Mouse (Mus musculus) heart, postnatal 36 days (tissue): ENCODE measurements around the gene Sec61b. TPM values are rescaled to one million over a fixed set of nuclear protein-coding genes. Genes with fewer than 3 reads are reported as not detected.

Source experiments
- DNase-seq, 2 experiments: peaks; one replicate each; pipeline ENCODE4 v3.0.0; 2021 to 2022
- intact Hi-C: fragments of 180-260 bp; cut with DNase I; formaldehyde crosslinking; loops from one replicate; pipeline ENCODE4 v1.15.1; 2025
- total RNA-seq, 2 experiments: library from RNA; stranded (reverse); gene quantifications; 2 replicates each; pipeline ENCODE4 v1.2.3; 2021

Gene Sec61b
- total RNA-seq = 10 to 100 TPM; 22.3 to 22.6 TPM

DNA sequence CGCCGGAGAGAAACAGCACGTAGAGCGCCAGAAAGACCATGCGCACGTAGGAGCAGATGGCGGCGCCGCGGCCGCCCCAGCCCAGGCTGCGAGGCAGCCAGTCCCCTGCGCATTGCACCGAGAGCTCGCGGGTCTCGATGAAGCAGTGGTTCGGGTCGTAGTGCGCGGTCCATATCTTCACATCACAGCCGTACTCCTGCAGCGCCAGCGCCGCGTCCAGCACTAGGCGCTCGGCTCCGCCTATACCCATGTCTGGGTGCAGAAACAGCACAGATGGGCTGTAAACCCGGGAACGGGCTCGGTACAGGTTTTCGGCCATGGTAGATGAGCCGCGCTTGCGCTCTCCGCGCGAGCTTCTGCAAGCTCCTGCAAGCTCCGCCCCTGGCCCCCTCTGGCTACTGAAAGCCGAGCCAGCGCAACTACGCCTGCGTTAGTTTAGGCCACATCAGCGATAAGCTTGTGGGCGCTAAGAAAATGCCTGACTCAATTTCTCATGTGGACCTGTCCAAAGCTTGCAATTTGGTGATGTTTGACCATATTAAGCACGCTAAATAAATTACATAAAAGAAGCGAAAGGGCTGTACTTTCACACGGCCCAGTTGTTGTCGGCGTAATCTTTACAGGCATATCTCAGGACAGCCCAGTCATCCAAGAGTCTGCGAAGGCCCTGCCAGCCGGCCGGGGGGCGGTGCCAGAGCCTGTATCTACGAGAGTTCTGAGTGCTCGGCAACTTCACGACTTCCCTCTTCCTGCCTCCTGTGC lies at the start of gene Sec61b, which contains the start of gene Alg2:
TSS of gene Sec61b (plus strand) at position 691 of the 762 bp plus-strand sequence.
TSS of gene Alg2 (minus strand) at position 366 of the 762 bp plus-strand sequence.
- DNase-seq = peak; percentile 95 to 96
- intact Hi-C loops = loop anchor here (5.0 to 10.0 kb wide), 2 partner anchors 119 to 568 kb away; partner anchors contain the start of gene Tgfbr1

DNA sequence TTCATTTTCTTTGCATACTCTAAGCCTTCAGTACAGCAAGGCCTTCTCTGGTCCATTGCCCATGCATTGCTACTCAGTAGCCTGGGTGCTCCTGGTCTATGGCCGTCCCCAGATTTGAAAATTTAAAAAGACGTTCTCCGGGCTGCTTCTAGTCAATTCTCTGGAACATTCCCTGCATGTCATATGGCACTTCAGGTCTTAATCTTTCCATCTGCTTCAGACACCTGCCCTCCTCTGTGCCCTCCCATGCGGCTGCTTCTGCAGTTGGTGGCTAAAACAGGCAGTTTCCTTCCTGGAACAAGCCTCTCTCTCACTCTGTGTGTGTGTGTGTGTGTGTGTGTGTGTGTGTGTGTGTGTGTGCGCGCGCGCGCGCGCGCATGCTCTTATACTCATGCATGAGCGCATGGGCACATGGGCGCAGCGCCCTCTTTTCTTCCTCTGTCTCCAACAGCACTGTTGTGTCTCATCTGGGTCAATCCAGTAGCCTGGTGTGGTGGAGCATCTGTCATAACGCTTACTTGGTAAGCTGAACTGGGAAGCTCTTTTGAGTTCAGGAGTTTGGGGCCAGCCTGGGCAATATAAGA lies 49.1 kb upstream of the Sec61b start:
- intact Hi-C loops = no loop called here

DNA sequence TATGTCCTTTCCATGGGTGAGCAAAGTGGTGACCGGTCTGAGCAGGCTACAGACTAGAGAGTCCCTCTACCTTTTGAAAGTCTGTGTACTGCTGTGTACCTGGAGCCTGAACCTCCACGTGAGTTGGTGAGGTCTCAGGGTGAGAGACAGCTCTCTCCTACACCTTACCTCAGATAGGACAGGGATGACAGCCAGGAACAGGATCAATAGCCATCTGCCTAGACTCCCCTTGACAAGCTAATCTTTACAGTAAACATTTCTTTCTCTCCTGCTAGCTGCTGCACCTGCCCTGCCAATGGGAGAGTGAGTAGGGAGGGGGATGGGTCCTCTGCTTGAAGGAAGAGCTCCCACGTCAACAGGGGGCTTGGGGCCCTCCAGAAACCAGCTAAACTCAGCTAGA lies 46.9 kb upstream of the Sec61b start:
- intact Hi-C loops = no loop called here
- DNase-seq = no peak

More for the DNA sequence above, 49.1 kb upstream of the Sec61b start:
- no peak for DNase-seq

DNA sequence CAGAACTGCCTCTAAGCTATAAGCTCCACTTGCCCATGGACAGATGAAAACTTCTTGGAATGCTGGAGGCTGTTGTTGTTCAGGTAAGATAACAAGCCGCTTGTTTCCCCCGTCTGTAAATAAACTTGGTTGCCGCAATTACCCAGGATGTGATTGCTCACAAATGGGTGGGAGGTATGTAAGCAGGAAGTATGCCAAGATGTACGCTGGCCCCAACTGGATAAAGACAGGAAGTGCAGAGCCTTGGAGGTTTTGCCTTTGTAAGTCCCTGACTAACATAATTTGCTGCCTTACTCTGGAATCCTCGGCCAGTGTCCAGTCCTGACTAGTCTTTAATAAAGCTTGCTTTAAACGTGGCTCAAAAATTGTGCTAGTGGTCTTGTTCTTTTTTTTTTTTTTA lies 43.9 kb upstream of the Sec61b start:
- DNase-seq = no peak
- intact Hi-C loops = loop anchor here (10.0 kb wide), 2 partner anchors 164 to 974 kb away; no protein-coding TSS in a partner anchor

DNA sequence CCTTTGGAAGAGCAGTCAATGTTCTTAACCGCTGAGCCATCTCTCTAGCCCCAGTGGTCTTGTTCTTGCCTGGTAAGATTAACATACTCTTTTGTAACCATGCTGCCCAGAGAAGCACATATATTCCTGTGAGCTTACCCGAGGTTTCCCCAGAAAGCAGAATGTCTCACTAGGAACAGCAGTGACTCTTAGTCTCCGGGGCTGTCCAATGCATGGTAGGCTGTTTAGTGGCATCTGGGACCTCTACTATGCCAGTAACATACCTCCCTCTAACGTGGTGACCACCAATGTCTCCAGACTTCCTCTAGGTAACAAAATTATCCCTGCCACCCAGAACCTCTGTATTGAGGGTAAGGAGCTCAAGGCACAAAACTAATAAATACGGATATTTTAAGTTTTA lies 43.4 kb upstream of the Sec61b start:
- DNase-seq = no peak
- intact Hi-C loops = loop anchor here (10.0 kb wide), 2 partner anchors 164 to 974 kb away; no protein-coding TSS in a partner anchor

DNA sequence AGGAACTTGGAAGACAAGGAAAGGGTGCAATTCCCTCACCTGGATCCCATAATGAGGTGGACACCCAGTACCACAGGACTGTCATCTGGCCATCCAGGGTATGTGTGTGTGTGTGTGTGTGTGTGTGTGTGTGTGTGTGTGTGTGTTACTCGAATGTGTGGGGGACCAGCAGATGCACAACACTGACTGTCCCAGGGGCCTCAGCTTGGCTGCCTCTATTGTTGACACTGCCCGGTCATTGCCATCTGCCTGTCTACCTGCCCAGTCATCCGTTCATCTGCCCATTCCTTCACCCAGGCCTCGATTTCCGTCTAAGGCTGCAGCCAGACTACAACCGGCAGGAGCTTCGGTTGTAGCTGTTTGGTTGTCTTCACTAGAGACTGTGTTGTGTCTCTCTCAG lies 41.7 kb upstream of the Sec61b start:
- intact Hi-C loops = loop anchor here (10.0 kb wide), 2 partner anchors 162 to 972 kb away; no protein-coding TSS in a partner anchor

DNA sequence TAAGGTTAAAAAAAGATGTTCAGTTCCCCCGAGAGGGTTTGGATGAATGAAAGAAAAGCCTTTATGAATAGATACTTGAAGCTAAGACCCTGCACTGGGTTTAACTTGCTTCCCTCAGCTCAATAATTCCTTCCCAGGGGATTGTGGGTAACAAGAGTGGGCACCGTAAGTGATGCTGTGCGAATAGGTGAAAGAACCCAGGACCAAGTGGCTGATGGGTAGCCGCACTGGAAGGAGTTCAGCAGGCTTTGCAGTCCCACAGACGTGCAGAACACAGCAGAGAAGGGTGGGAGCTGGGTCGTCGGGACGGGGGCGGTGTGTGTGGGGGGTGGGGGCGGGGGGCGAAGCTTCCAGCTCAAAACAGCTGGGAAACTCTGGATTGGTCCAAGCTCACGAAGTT lies 39.3 kb upstream of the Sec61b start:
- no peak for DNase-seq
- intact Hi-C loops = loop anchor here (5.0 to 10.0 kb wide), 3 partner anchors 67 to 970 kb away; no protein-coding TSS in a partner anchor

More for the DNA sequence above, 41.7 kb upstream of the Sec61b start:
- no peak for DNase-seq

DNA sequence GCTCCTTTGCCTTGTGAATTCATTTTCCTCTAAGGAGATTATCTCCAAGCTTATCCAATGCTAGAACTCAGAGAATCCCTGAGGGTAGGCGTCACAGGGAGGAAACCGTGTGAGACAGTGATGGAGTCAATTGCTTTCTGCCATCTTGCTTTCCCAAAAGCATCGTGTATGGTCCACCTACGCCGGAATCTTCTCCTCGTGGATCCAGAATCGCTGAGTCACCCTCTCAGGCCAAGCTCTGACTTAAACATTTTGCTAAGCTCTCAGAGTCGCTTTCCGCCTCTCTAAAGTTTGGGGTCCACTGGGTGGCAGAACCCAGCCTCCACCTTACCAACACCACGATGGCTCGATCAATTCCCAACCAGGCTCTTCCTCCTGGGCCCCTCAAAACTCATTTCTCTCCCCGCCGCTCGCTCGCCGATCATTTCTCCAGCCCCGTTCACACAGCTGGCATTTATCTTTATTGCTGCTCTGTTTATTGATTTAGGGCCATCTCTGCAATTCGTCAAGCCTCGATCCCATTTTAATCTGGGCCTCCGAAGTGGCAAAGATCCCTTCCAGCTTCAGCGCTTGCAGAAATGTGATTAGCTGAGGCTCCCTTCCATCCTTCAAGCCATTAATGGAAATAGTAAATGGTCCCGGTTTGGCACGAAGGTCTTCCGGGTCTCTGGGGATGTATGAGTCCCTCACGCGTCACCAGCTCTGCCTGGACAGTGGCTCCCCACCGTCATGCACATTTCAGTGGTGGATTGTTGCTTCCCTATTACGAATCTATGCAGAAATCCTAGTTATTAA lies 38.7 kb upstream of the Sec61b start:
- intact Hi-C loops = loop anchor here (5.0 to 10.0 kb wide), 3 partner anchors 67 to 969 kb away; no protein-coding TSS in a partner anchor

DNA sequence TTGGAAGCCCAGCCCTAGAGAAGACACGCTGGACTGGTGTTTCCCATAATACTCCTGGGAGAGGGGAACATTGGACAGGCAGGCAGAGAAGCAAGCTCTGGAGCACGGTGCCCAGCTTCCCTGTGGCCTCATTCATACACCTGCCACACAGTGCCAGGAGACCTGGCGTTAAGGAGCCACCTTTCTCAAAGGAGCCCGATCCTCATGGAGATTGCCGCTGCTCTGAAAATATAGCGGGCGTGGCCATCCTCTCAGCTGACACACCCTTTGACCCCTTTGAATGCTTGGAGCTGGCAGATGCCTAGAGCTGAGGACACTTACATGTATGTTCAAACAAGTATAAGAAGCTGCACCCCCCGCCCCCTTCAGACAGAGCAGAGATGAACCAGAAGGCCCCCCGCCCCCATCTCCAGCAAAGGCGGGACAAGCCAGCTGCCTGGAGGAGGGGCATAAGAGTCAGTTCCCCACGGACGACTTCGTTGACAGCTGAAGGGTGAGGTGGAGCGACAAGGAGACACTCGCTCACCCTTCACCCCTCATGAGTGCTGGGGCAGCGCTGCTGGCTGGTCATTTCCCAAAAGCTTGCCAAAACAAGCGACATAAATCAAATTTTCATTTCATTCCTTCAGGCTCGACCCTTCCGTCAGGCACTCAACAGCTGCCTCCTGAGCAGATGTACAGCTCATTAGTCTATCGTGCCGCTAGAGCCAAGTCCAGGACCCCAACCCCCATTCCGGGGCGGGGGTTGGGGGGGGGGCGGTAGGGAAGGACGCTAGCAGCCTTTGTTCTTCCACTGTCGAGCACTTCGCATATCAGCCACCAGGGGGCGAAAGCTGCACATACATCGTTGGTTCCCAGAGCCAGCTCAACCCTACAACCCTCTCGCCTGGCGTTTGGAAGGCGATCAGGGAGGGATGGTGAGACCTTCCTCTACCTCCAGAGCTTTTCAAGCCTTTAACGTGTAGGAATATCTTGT lies 36.8 kb upstream of the Sec61b start:
- peak; percentile 79 to 85 for DNase-seq

More for the DNA sequence above, 38.7 kb upstream of the Sec61b start:
- DNase-seq = no peak

DNA sequence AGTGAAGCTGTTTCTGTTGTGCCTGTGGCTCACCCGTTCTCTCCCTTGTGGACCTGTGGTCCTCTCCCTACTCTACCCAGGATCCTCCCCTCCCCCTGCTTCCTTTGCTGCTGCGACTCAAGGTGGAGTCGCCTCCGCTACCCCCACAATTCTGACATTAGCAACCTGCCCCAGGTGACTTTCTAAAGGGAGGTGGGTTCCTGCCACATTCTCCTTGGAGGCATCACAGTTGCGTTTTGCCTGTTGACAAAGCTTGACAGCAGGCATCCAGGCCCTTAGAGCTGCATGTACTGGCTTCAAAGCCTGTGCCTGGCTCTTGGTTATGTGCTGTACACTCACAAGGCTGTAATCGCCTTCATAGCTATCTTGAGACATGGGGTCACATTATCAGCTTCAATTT lies 35.5 kb upstream of the Sec61b start:
- intact Hi-C loops = loop anchor here (5.0 to 10.0 kb wide), 3 partner anchors 63 to 966 kb away; no protein-coding TSS in a partner anchor

More for the DNA sequence above, 36.8 kb upstream of the Sec61b start:
- intact Hi-C loops = loop anchor here (5.0 to 10.0 kb wide), 3 partner anchors 65 to 967 kb away; no protein-coding TSS in a partner anchor

DNA sequence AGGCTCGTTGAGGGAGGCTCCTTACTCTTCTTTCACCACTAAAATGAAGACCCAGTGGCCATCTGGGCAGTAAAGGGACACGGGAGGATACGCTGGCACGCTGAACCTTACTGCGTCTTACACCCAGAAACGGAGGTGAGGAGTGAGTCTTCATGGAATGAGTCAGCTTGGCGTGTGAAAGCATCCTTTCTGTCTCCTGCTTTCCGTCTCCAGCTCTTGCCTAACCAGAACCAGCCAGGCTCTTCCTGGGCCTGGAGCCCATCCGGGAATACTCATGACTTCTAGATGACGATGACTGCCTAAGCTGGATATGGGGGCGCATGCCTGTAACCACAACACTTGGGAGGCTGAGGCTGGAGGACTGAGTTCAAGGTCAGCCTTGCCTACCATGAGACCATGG lies 33.5 kb upstream of the Sec61b start:
- no peak for DNase-seq
- intact Hi-C loops = no loop called here

More for the DNA sequence above, 35.5 kb upstream of the Sec61b start:
- DNase-seq = no peak

DNA sequence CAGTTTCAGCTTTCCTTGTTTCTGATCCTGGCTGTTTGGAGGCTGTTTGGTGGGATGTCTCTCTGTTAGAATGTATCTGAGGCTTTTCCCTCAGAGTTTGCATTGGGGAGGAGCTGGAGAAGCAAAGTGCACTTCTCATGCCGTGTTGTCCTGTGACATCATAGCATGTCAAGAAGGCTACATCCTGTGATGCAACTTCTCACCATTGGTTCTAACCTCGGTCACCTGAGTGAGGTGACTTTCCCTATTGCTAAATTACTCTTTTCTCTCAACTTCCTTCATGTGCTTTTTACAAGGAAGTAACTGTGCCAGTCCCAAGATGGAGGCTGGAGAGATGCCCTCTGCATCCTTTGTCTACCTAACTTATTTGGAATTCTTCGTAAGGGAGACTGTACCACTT lies 25.9 kb upstream of the Sec61b start:
- no peak for DNase-seq
- intact Hi-C loops = no loop called here

DNA sequence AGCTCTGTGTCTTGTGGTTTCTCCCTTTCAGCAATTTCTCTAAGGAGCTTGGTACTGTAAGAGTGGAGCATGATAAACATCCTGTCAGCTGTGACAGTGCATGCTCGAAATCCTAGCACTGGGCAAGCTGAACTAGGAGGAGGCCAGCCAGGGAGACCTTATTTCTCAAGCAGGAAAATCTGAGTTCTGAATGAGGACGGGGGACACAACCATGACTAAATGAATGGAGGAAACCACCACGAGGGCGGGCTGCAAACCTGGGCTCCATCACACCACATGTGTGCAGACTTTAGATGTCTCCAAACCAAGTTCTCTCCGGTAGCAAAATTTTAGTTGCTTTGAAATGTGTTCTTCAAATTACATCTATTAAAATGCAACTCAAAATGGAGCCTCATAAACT lies 25.3 kb upstream of the Sec61b start:
- DNase-seq = no peak
- intact Hi-C loops = no loop called here

DNA sequence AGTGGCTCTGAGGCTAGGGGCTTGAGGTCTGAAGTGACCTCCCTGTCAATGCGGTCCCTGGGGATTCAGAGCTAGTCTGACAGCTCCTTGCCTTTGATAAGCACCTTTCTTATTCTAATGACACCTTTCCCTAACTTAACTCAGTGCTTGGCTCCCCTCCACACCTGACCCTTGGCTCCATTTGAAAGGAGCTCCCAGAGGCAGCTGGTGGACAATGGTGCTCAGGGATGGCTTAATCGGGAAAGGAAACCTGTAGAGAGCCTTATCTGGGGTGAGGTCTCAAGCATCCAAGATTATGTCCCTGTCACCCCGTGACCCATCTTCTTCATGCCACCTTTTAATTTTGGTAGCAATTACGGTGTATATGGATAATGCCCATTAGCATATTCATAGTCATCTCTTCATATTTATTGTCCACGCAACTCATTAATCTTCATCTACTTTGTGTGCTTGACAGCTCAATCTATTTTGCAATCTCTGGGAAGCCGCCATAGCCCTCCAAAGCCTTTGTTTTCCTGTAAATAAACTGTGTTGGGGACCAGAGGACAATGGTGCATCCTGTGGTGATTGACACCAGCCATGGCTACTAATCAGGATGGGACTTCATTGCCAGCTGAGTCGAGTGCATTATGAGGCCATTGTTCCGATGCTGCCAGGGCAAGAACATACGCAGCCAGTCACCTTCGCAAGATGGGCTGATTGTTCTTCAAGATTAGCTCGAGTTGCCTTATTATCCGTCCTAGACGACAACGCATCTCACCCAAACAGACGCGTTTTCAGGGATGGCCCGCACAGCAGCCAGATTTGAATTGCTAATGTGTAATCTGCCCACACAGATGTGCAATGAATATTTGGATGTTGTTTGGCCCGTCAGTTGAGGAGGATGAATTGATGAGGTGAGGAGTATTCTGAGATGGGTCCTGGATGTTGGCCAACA lies 24.6 kb upstream of the Sec61b start:
- DNase-seq = no peak
- intact Hi-C loops = no loop called here

DNA sequence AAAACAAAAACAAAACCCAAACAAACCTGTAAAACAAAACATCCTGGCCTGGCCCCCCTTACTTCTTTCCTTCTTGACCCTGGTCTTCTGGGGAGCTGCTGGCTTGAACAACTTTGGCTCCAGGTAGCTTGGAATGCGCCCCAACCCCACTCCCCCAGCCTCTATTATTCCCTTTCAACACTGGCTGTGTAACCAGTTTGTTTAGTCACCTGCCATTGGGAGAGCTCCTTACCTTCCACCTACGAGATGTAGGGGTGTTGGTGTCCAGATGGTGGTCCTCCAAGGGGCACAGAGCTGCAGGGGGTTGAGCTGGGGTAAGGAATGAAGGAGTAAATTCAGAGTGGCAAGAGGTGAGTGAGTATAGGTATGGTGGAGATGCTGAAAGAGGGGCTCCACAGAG lies 7.3 kb upstream of the Sec61b start:
- no peak for DNase-seq
- intact Hi-C loops = no loop called here

DNA sequence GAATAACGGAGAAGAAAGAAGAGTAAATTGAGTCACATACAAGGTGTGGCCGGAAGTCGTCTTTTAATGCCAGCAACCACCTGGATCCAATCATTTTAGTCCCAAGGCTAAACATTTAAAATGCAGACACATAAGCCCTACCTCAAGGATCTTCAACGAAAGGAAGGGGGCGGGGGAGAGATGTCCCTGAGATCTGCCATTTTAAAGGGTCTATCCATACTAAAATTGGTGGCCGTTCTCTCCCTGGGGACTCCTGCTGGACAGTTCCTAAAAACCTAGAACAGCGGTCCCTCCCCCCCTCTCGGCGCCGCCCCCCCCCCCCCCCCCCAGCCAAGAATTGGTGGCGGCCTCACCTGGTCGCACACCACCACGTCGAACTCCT lies 881 bp upstream of the Sec61b start:
- intact Hi-C loops = loop anchor here (5.0 to 10.0 kb wide), 2 partner anchors 119 to 569 kb away; partner anchors contain the start of gene Tgfbr1

DNA sequence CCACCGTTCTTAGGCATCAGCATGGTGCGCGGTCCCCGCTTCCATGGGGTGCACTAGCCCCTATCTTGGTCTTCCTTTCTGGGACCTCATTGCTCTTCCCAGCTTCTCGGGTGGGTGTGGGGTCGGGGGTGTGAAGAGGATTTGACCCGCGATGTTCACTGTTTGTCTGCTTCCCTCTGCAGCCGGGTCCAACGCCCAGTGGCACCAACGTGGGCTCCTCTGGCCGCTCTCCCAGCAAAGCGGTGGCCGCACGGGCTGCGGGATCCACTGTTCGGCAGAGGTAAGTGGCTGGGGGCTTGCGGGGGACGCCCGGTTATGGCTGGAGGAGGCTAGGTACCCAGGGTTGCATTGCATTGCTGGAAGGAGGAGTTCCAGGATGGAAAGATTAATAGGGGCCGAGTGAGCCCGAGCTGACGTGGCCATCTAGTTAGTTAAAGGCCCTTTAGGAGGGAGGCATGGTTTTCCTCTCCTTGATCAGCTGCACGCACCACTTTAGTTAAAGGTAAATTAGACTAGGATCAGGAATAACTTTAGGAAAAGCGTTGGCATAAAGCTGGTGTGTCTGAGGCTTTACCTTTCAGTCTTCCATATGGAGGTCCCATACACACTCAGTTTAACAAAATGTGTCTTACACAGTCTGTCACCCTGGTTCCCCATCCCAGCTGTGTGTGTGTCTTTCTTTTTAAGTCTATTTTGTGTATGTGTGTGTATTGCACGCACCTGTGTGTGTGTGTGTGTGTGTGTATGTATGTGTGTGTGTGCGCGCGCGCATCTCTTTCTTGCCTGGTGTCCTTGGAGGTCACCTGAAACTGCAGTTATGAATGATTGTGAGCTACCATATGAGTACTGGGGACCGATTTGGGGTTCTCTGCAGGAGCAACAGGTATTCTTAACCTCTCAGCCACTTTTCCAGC lies 529 bp downstream of the Sec61b start:
- intact Hi-C loops = loop anchor here (5.0 to 10.0 kb wide), 2 partner anchors 120 to 567 kb away; partner anchors contain the start of gene Tgfbr1
- no peak for DNase-seq

More for the DNA sequence above, 881 bp upstream of the Sec61b start:
- no peak for DNase-seq
